Mouse (Mus musculus): ENCODE measurements at regions not wholly inside any gene's neighbourhood (a gene's known extent, or its start where the extent isn't known, plus 50 kb on each side); places are given as distances from the start of the nearest gene placed in this dataset.

DNA sequence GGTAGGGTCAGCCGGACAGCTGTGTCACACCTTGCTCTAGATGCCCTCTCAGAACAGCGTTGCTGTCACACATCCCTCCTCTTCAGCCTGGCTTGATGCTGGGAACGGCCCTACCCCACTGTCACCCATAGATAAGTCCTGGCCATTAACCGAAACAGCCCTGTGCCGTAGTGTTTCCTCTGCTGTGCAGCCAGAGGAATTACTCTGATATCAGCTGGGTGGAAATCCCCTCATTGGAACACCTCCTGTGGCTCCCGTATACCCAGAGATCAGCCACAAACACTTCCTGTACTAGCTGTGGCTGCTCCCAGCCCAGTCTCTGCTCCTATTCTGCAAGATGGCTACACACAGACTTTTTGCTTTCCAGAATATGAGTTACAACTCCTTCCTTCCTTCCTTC lies 334.5 kb upstream of the Tbx3 start:
- TF ChIP-seq CTCF (IDR thresholded peaks at IDR 0.05; ENCODE audit: control insufficient read depth, insufficient read depth, insufficient replicate concordance, low read depth, low read length) (no peak), POLR2A (IDR thresholded peaks at IDR 0.05; ENCODE audit: control insufficient read depth, low read depth, low read length) (no peak)
